In genomic region chr7:105272426-105272825, GRCm38 (mm10) we compare ENCODE assay signal across 34 mouse cellular contexts. TPM values are rescaled to one million over a fixed set of nuclear protein-coding genes. Genes with fewer than 3 reads are reported as not detected.
DNase-seq lines count a peak whose midpoint lies in the region; ATAC-seq lines count a peak whose summit lies in the region.
"Had no signal": no experiment of that assay in that cellular context is flagged by ENCODE, and none has a peak within 500 bp of the region (broad histone marks: within the 10 kb centered on the region; RNA-seq: fewer than 3 reads in every experiment).

No protein-coding gene starts in this region.

- ATAC-seq in embryonic facial prominence, embryonic 11.5 days (replicated peaks; ENCODE audit: insufficient number of reproducible peaks, low FRiP score, low TSS enrichment, low read depth) = 0 out of 2 replicates have a peak, but pooled peaks have one; percentile 29
- ATAC-seq in midbrain, embryonic 15.5 days (replicated peaks) = peak; percentile 42; the same call in 1 of the 2 replicates
- no peak for ATAC-seq in midbrain, embryonic 11.5 days (ENCODE audit: low FRiP score)
- ATAC-seq: activated CD4-positive, CD25-positive, alpha-beta regulatory T cell, adult 4 months; intestine, embryonic 16.5 days; liver, embryonic 12.5 days; liver, postnatal 0 days; midbrain, embryonic 16.5 days had no signal

- H3K4me3 ChIP-seq in embryonic facial prominence, embryonic 11.5 days (ENCODE audit: low read depth, low read length) = no peak overlapping the region
- no peak overlapping the region for H3K4me3 ChIP-seq in embryonic facial prominence, embryonic 10.5 days
- H3K4me3 ChIP-seq in midbrain, embryonic 15.5 days = no peak overlapping the region
- no peak overlapping the region for H3K4me3 ChIP-seq in midbrain, embryonic 11.5 days (ENCODE audit: low read depth, low read length)
- H3K4me3 ChIP-seq: liver, embryonic 12.5 days; myocyte; neural tube, embryonic 13.5 days had no signal

- H3K36me3 ChIP-seq in embryonic facial prominence, embryonic 11.5 days (replicated peaks; ENCODE audit: control insufficient read depth, insufficient read depth, low read depth, low read length) = no peaks in the 10 kb centered on the region
- no peaks in the 10 kb centered on the region for H3K36me3 ChIP-seq in embryonic facial prominence, embryonic 10.5 days (replicated peaks)
- no peaks in the 10 kb centered on the region for H3K36me3 ChIP-seq in midbrain, embryonic 15.5 days (replicated peaks)
- H3K36me3 ChIP-seq in midbrain, embryonic 11.5 days (ENCODE audit: control insufficient read depth, insufficient read depth, low read length) = no peaks in the 10 kb centered on the region
- H3K36me3 ChIP-seq: liver, embryonic 12.5 days; neural tube, embryonic 13.5 days had no signal

- H3K4me2 ChIP-seq in embryonic facial prominence, embryonic 11.5 days (ENCODE audit: low read depth, low read length) = no peak overlapping the region
- no peak overlapping the region for H3K4me2 ChIP-seq in midbrain, embryonic 15.5 days
- no peak overlapping the region for H3K4me2 ChIP-seq in midbrain, embryonic 11.5 days
- H3K4me2 ChIP-seq: liver, embryonic 12.5 days; neural tube, embryonic 13.5 days had no signal

- no peaks in the 10 kb centered on the region for H3K27me3 ChIP-seq in embryonic facial prominence, embryonic 11.5 days (ENCODE audit: control insufficient read depth, insufficient read depth, low read length)
- H3K27me3 ChIP-seq in embryonic facial prominence, embryonic 10.5 days (replicated peaks; ENCODE audit: low read depth, poor library complexity, severe bottlenecking) = no peaks in the 10 kb centered on the region
- H3K27me3 ChIP-seq in midbrain, embryonic 15.5 days (replicated peaks) = no peaks in the 10 kb centered on the region
- H3K27me3 ChIP-seq in midbrain, embryonic 11.5 days (ENCODE audit: control insufficient read depth, insufficient read depth, low read length) = no peaks in the 10 kb centered on the region
- H3K27me3 ChIP-seq: CH12.LX; liver, embryonic 12.5 days; neural tube, embryonic 13.5 days had no signal

- no peaks in the 10 kb centered on the region for H3K4me1 ChIP-seq in embryonic facial prominence, embryonic 11.5 days (ENCODE audit: control insufficient read depth, insufficient read depth, low read length)
- no peaks in the 10 kb centered on the region for H3K4me1 ChIP-seq in embryonic facial prominence, embryonic 10.5 days
- no peaks in the 10 kb centered on the region for H3K4me1 ChIP-seq in midbrain, embryonic 15.5 days
- no peaks in the 10 kb centered on the region for H3K4me1 ChIP-seq in midbrain, embryonic 11.5 days (ENCODE audit: control insufficient read depth, insufficient read depth, low read length)
- H3K4me1 ChIP-seq: liver, embryonic 12.5 days; neural tube, embryonic 13.5 days had no signal

- no peak overlapping the region for H3K9ac ChIP-seq in embryonic facial prominence, embryonic 11.5 days (replicated peaks; ENCODE audit: low read length)
- no peak overlapping the region for H3K9ac ChIP-seq in midbrain, embryonic 15.5 days
- H3K9ac ChIP-seq in midbrain, embryonic 11.5 days (ENCODE audit: low read length) = no peak overlapping the region
- H3K9ac ChIP-seq: liver, embryonic 12.5 days; liver, postnatal 0 days; neural tube, embryonic 13.5 days had no signal

- no peak for DNase-seq in embryonic facial prominence, embryonic 11.5 days (ENCODE audit: low spot score)
- DNase-seq in embryonic facial prominence, embryonic 10.5 days (ENCODE audit: low spot score) = no peak
- DNase-seq in heart, adult 11 months = peak; percentile 29
- DNase-seq in heart, adult 9 months (ENCODE audit: low spot score in 2 of 2) = no peak
- no peak for DNase-seq in midbrain, embryonic 11.5 days (ENCODE audit: low spot score, missing footprints)
- DNase-seq in thymus, adult 18-20 months = no peak
- DNase-seq: adrenal gland, adult 2 months; adrenal gland, postnatal 36 days; cerebellum, adult 2 months; cerebellum, postnatal 14 days; heart, postnatal 14 days; kidney, adult 8-10 months; kidney, postnatal 10 days; layer of hippocampus, postnatal 36 days; left cerebral cortex, postnatal 4 days; liver, postnatal 0 days; lung, postnatal 36 days had no signal

- no peak overlapping the region for H3K27ac ChIP-seq in embryonic facial prominence, embryonic 11.5 days (replicated peaks; ENCODE audit: low read depth, low read length)
- H3K27ac ChIP-seq in embryonic facial prominence, embryonic 10.5 days (replicated peaks) = no peak overlapping the region
- no peak overlapping the region for H3K27ac ChIP-seq in midbrain, embryonic 15.5 days
- H3K27ac ChIP-seq in midbrain, embryonic 11.5 days (ENCODE audit: low read depth, low read length) = no peak overlapping the region
- H3K27ac ChIP-seq: liver, embryonic 12.5 days; neural tube, embryonic 13.5 days had no signal

- no peaks in the 10 kb centered on the region for H3K9me3 ChIP-seq in embryonic facial prominence, embryonic 11.5 days (replicated peaks; ENCODE audit: control insufficient read depth, low read length)
- no peaks in the 10 kb centered on the region for H3K9me3 ChIP-seq in embryonic facial prominence, embryonic 10.5 days
- no peaks in the 10 kb centered on the region for H3K9me3 ChIP-seq in midbrain, embryonic 15.5 days
- no peaks in the 10 kb centered on the region for H3K9me3 ChIP-seq in midbrain, embryonic 11.5 days (ENCODE audit: control insufficient read depth, low read length)
- H3K9me3 ChIP-seq: liver, embryonic 12.5 days; neural tube, embryonic 13.5 days had no signal

- WGBS in embryonic facial prominence, embryonic 11.5 days = 78% methylated on average over 7 of the region's 7 CpGs
- WGBS in embryonic facial prominence, embryonic 10.5 days = 80% methylated on average over 7 of the region's 7 CpGs
- 69% methylated on average over 7 of the region's 7 CpGs for WGBS in midbrain, embryonic 15.5 days
- 67% methylated on average over 7 of the region's 7 CpGs for WGBS in midbrain, embryonic 11.5 days

RNA-seq across cellular contexts. Expression of gene Olfr688, which starts 15.5 kb away (rescaled TPM):
- not detected in 2 replicates for polyA plus RNA-seq in embryonic facial prominence, embryonic 11.5 days (2014; fragmentation: Nextera tagmentation; extraction: Ambion mirVana)
- polyA plus RNA-seq in embryonic facial prominence, embryonic 10.5 days (2016; fragmentation: Nextera tagmentation; extraction: Ambion mirVana) = not detected in 2 replicates
- not detected in 2 replicates for polyA plus RNA-seq in midbrain, embryonic 15.5 days (2015; fragmentation: Nextera tagmentation; extraction: Ambion mirVana)
- polyA plus RNA-seq in midbrain, embryonic 11.5 days (2014; fragmentation: Nextera tagmentation; extraction: Ambion mirVana) = not detected in 2 replicates
- polyA plus RNA-seq: activated CD4-positive, CD25-positive, alpha-beta regulatory T cell, adult 4 months; adrenal gland, adult 2 months; C2C12; cerebellum, adult 2 months; cortical plate, adult 2 months; heart, embryonic 14.5 days; intestine, embryonic 16.5 days; large intestine, adult 2 months; limb, embryonic 14.5 days; liver, embryonic 12.5 days; liver, postnatal 0 days; lung, embryonic 16.5 days; midbrain, embryonic 16.5 days; myocyte; neural tube, embryonic 13.5 days; small intestine, adult 2 months; stomach, embryonic 14.5 days; testis, adult 2 months had no signal

RNA-seq across cellular contexts. Expression of gene Olfr689, which starts 38.5 kb away (rescaled TPM):
- polyA plus RNA-seq in embryonic facial prominence, embryonic 11.5 days (2014; fragmentation: Nextera tagmentation; extraction: Ambion mirVana) = not detected in 2 replicates
- polyA plus RNA-seq in embryonic facial prominence, embryonic 10.5 days (2016; fragmentation: Nextera tagmentation; extraction: Ambion mirVana) = not detected in 2 replicates
- polyA plus RNA-seq in midbrain, embryonic 15.5 days (2015; fragmentation: Nextera tagmentation; extraction: Ambion mirVana) = not detected in 2 replicates
- not detected in 2 replicates for polyA plus RNA-seq in midbrain, embryonic 11.5 days (2014; fragmentation: Nextera tagmentation; extraction: Ambion mirVana)
- polyA plus RNA-seq: activated CD4-positive, CD25-positive, alpha-beta regulatory T cell, adult 4 months; adrenal gland, adult 2 months; C2C12; cerebellum, adult 2 months; cortical plate, adult 2 months; heart, embryonic 14.5 days; intestine, embryonic 16.5 days; large intestine, adult 2 months; limb, embryonic 14.5 days; liver, embryonic 12.5 days; liver, postnatal 0 days; lung, embryonic 16.5 days; midbrain, embryonic 16.5 days; myocyte; small intestine, adult 2 months; stomach, embryonic 14.5 days; testis, adult 2 months had no signal
